Mouse (Mus musculus) CH12.LX (cell line): ENCODE data around the gene Lin7b. TPM values are rescaled to one million over a fixed set of nuclear protein-coding genes. Genes with fewer than 3 reads are reported as not detected.

Experiments
- DNase-seq: peaks from one replicate; pipeline ENCODE4 v3.0.0-alpha.2; 2013; ENCODE audit errors: extremely low read depth
- H3K27ac ChIP-seq: 2 replicates; pipeline ENCODE4 v1.5.1; 2012; ENCODE audit warnings: low read depth, mild to moderate bottlenecking, control low read depth, moderate library complexity; ENCODE audit not compliant: insufficient read depth
- H3K27me3 ChIP-seq: replicated peaks from 2 replicates; pipeline ENCODE3; 2012; ENCODE audit warnings: inconsistent platforms
- H3K36me3 ChIP-seq, 2 experiments: replicated peaks in 1 of 2; 2 replicates each; pipeline versions ENCODE3 to v1.6.1; 2012; ENCODE audit warnings: inconsistent platforms in 1 of 2, low read length in 1 of 2, mild to moderate bottlenecking in 1 of 2, mixed read lengths in 1 of 2, moderate library complexity in 1 of 2; ENCODE audit not compliant: control insufficient read depth in 1 of 2, insufficient read depth in 1 of 2
- H3K4me1 ChIP-seq, 2 experiments: 2 replicates each; pipeline ENCODE4 v1.6.1; 2012; ENCODE audit warnings: inconsistent platforms in 1 of 2, moderate library complexity in 1 of 2; ENCODE audit not compliant: insufficient read depth in 2 of 2, control insufficient read depth in 1 of 2
- H3K4me2 ChIP-seq: 2 replicates; pipeline ENCODE4 v1.6.1; 2012; ENCODE audit warnings: low read depth, mild to moderate bottlenecking, control low read depth; ENCODE audit not compliant: poor library complexity, insufficient read depth, severe bottlenecking
- H3K4me3 ChIP-seq, 3 experiments: fragments of 150-350 bp in 1 of 3; sonication (generic) in 1 of 3; replicated peaks in 1 of 3; 2 replicates each; pipeline versions ENCODE3 to v1.5.1; 2011 to 2012; ENCODE audit warnings: low read depth in 2 of 3, low read length in 2 of 3, mild to moderate bottlenecking in 2 of 3, moderate library complexity in 2 of 3, control low read depth in 1 of 3, improper control_type of control experiment in 1 of 3, inconsistent platforms in 1 of 3, mixed read lengths in 1 of 3; ENCODE audit not compliant: poor library complexity in 1 of 3
- H3K79me2 ChIP-seq: replicated peaks from 2 replicates; pipeline ENCODE4 v1.6.1; 2012; ENCODE audit warnings: mild to moderate bottlenecking, moderate library complexity; ENCODE audit not compliant: control insufficient read depth, poor library complexity, insufficient read depth, severe bottlenecking; ENCODE audit errors: extremely low read depth
- H3K9ac ChIP-seq: 2 replicates; pipeline ENCODE4 v1.6.1; 2012; ENCODE audit warnings: low read depth, mild to moderate bottlenecking, control low read depth, moderate library complexity; ENCODE audit not compliant: insufficient read depth
- H3K9me3 ChIP-seq: replicated peaks from 2 replicates; pipeline ENCODE3; 2012; ENCODE audit warnings: low read length, inconsistent platforms, mixed read lengths
- BHLHE40 ChIP-seq: IDR thresholded peaks from 2 replicates; pipeline ENCODE4 v1.6.1; 2011; ENCODE audit warnings: mild to moderate bottlenecking, low read depth, low read length, improper control_type of control experiment
- E2F4 ChIP-seq: IDR thresholded peaks from 2 replicates; pipeline ENCODE4 v1.6.1; 2011; ENCODE audit warnings: low read depth, low read length, improper control_type of control experiment; ENCODE audit not compliant: insufficient replicate concordance
- ETS1 ChIP-seq: conservative IDR thresholded peaks from 2 replicates; pipeline ENCODE4 v1.6.1; 2012; ENCODE audit warnings: low read depth, mild to moderate bottlenecking, inconsistent platforms, low read length, improper control_type of control experiment, moderate library complexity
- GABPA ChIP-seq: IDR thresholded peaks from 2 replicates; pipeline ENCODE4 v1.6.1; 2012; ENCODE audit warnings: low read depth, low read length, improper control_type of control experiment, inconsistent platforms; ENCODE audit not compliant: insufficient replicate concordance
- HCFC1 ChIP-seq: IDR thresholded peaks from 2 replicates; pipeline ENCODE4 v1.6.1; 2012; ENCODE audit warnings: low read depth, mild to moderate bottlenecking, inconsistent platforms, low read length, improper control_type of control experiment
- IRF4 ChIP-seq: IDR thresholded peaks from 2 replicates; pipeline ENCODE4 v1.6.1; 2014; ENCODE audit warnings: low read depth, mild to moderate bottlenecking, inconsistent platforms, low read length, improper control_type of control experiment
- JUN ChIP-seq: IDR thresholded peaks from 2 replicates; pipeline ENCODE4 v1.6.1; 2011; ENCODE audit warnings: low read depth, mild to moderate bottlenecking, low read length, improper control_type of control experiment, moderate library complexity; ENCODE audit not compliant: insufficient read depth
- JUND ChIP-seq: conservative IDR thresholded peaks from 2 replicates; pipeline ENCODE4 v1.6.1; 2011; ENCODE audit warnings: low read depth, low read length, improper control_type of control experiment
- MAFK ChIP-seq: IDR thresholded peaks from 2 replicates; pipeline ENCODE4 v1.6.1; 2011; ENCODE audit warnings: low read length, improper control_type of control experiment; ENCODE audit not compliant: insufficient replicate concordance
- MAX ChIP-seq: IDR thresholded peaks from 2 replicates; pipeline ENCODE4 v1.6.1; 2011; ENCODE audit warnings: low read length, improper control_type of control experiment
- MAZ ChIP-seq: IDR thresholded peaks from 2 replicates; pipeline ENCODE4 v1.6.1; 2012; ENCODE audit warnings: low read depth, mild to moderate bottlenecking, inconsistent platforms, low read length, improper control_type of control experiment, moderate library complexity
- MEF2A ChIP-seq: IDR thresholded peaks from 2 replicates; pipeline ENCODE4 v1.6.1; 2014; ENCODE audit warnings: low read depth, mild to moderate bottlenecking, inconsistent platforms, low read length, improper control_type of control experiment, borderline replicate concordance
- MXI1 ChIP-seq: IDR thresholded peaks from 2 replicates; pipeline ENCODE4 v1.6.1; 2011; ENCODE audit warnings: mild to moderate bottlenecking, low read depth, low read length, improper control_type of control experiment
- MYC ChIP-seq: IDR thresholded peaks from 2 replicates; pipeline ENCODE4 v1.6.1; 2011; ENCODE audit warnings: low read depth, mild to moderate bottlenecking, improper control_type of control experiment, low read length
- PAX5 ChIP-seq: IDR thresholded peaks from 2 replicates; pipeline ENCODE4 v1.6.1; 2012; ENCODE audit warnings: low read length, inconsistent platforms, mixed read lengths
- POLR2A ChIP-seq: IDR thresholded peaks from 2 replicates; pipeline ENCODE4 v1.6.1; 2011; ENCODE audit warnings: low read depth, mild to moderate bottlenecking, improper control_type of control experiment, low read length
- RCOR1 ChIP-seq: conservative IDR thresholded peaks from 2 replicates; pipeline ENCODE4 v1.6.1; 2012; ENCODE audit warnings: low read depth, mild to moderate bottlenecking, inconsistent platforms, low read length, improper control_type of control experiment
- UBTF ChIP-seq: IDR thresholded peaks from 2 replicates; pipeline ENCODE4 v1.6.1; 2012; ENCODE audit warnings: low read depth, mild to moderate bottlenecking, inconsistent platforms, low read length, improper control_type of control experiment, moderate library complexity
- USF1 ChIP-seq: IDR thresholded peaks from 2 replicates; pipeline ENCODE4 v1.6.1; 2014; ENCODE audit warnings: low read depth, mild to moderate bottlenecking, inconsistent platforms, low read length, improper control_type of control experiment
- ZKSCAN1 ChIP-seq: IDR thresholded peaks from 2 replicates; pipeline ENCODE4 v1.6.1; 2012; ENCODE audit warnings: low read depth, inconsistent platforms, low read length, improper control_type of control experiment, borderline replicate concordance
- ZMIZ1 ChIP-seq: IDR thresholded peaks from 2 replicates; pipeline ENCODE4 v1.6.1; 2012; ENCODE audit warnings: low read depth, mild to moderate bottlenecking, inconsistent platforms, low read length, improper control_type of control experiment
- ZNF384 ChIP-seq: IDR thresholded peaks from 2 replicates; pipeline ENCODE4 v1.6.1; 2012; ENCODE audit warnings: low read depth, low read length, improper control_type of control experiment, inconsistent platforms
- dilution Hi-C: fragments of 300-500 bp; cut with MboI; formaldehyde crosslinking; loops from 2 replicates; pipeline ENCODE4 v1.14.3; 2020; ENCODE audit warnings: low sequenced_read_pairs; ENCODE audit not compliant: extremely low pct_unique_long_range_greater_than_20kb, extremely low pct_ligation_motif_present
- in situ Hi-C: fragments of 300-500 bp; cut with MboI; formaldehyde crosslinking; loops from 3 replicates; pipeline ENCODE4 v1.14.3; 2019; ENCODE audit warnings: low sequenced_read_pairs, low pct_ligation_motif_present, low pct_unique_long_range_greater_than_20kb, mixed read lengths
- polyA plus RNA-seq: library from polyadenylated mRNA; unstranded; fragments of >175 nt; gene quantifications from 2 replicates; pipeline ENCODE4 v1.2.1, GENCODE M21; 2012; ENCODE audit warnings: low read depth; ENCODE audit not compliant: insufficient read length
- total RNA-seq, 2 experiments: library from RNA; depleted of rRNA; stranded (reverse); fragments of 300-350 nt in 1 of 2; fragments of >200 nt in 1 of 2; gene quantifications; 2 replicates each; pipeline ENCODE4 v1.2.3; 2012 to 2014

Gene Lin7b
- total and polyA plus RNA-seq, 3 experiments: 3.8 to 10.4 (median 4.4) TPM

DNA sequence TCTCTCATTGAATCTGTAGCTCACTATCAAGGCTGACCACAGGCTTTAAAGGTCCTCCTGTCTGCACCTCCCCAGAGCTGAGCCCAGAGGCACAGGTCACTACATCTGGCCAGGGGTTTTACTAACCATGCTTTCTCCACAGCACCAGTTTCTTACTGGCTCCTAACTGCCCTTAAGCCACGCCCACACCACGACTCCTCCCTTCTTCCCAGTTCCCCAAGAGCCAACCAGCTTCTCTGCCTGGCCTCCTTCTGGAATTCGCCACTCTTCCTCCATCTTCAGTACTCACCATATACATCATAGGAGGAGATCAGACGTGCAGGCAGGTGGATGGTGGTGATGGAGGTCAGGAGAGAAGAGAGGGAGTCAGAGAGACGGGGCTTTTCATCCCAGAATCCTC, 17.3 kb downstream of the Lin7b start:
- in situ Hi-C loops: no loop called here

DNA sequence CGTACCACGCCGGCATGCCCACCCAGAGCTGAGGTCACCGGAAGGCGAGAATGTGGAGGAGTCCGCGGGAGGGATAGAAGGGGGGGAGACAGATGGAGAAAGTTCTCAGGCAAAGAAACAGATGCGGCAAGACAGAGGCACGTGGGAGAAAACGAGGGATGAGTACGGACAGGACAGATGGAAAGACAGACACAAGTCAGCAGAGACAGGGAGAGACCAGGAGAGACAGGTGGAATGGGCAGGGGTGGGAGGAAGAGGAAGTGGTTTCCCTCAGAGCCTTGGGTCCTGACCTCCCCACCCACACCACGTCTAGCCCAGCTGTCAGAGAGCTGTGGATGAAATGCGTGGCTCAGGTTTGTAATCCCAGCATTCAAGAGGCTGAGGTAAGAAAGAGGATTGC, 23.5 kb downstream of the Lin7b start:
- Histone ChIP-seq H3K4me3 (no peak overlapping the region), H3K4me1 (no peaks in the 10 kb centered on the region), H3K9me3 (no peaks in the 10 kb centered on the region), H3K79me2 (no peaks in the 10 kb centered on the region)
- TF ChIP-seq JUN (no peak), IRF4 (no peak), USF1 (no peak), MYC (no peak), RCOR1 (no peak), MAX (no peak), ZKSCAN1 (no peak), PAX5 (no peak), ETS1 (no peak), BHLHE40 (no peak), MAZ (no peak), JUND (no peak), E2F4 (no peak)
- TF ChIP-seq, all 38 proteins: peak for 0
- in situ Hi-C loops (loop anchor here (5.0 kb wide), 1 partner anchor 40 kb away; no protein-coding TSS in a partner anchor), dilution Hi-C loops (no loop called here)
- H3K27me3 ChIP-seq: peaks cover 30% of the 10 kb centered on the region
- no peaks in the 10 kb centered on the region for H3K36me3 ChIP-seq
- H3K4me2 ChIP-seq: no peak overlapping the region
- no peak overlapping the region for H3K27ac ChIP-seq
- DNase-seq: no peak
- no peak overlapping the region for H3K9ac ChIP-seq

More for the DNA sequence above, 17.3 kb downstream of the Lin7b start:
- no peak for DNase-seq
- TF ChIP-seq ZNF384: no peak
- TF ChIP-seq MAFK: no peak
- no peak for TF ChIP-seq ZKSCAN1
- no peak for TF ChIP-seq POLR2A
- no peak for TF ChIP-seq MXI1
- no peak for TF ChIP-seq ZMIZ1
- no peak for TF ChIP-seq JUND
- no peak for TF ChIP-seq JUN
- TF ChIP-seq GABPA: no peak
- TF ChIP-seq UBTF: no peak
- TF ChIP-seq MEF2A: no peak
- no peak for TF ChIP-seq HCFC1
- TF ChIP-seq, all 38 proteins: peak for 0
- Histone ChIP-seq H3K27ac (no peak overlapping the region), H3K4me1 (no peaks in the 10 kb centered on the region), H3K9ac (no peak overlapping the region), H3K4me3 (no peak overlapping the region), H3K36me3 (no peaks in the 10 kb centered on the region), H3K27me3 (peaks cover 47% of the 10 kb centered on the region), H3K4me2 (no peak overlapping the region), H3K9me3 (no peaks in the 10 kb centered on the region), H3K79me2 (no peaks in the 10 kb centered on the region)
- dilution Hi-C loops: no loop called here
